Mouse (Mus musculus) monocyte, adult 5-6 weeks (primary cell): ENCODE measurements around the gene Atp2a1. TPM values are rescaled to one million over a fixed set of nuclear protein-coding genes. Genes with fewer than 3 reads are reported as not detected.

Experiments used
- total RNA-seq: library from RNA; stranded (forward); fragments of 200-1000, 200-491, 200-594 nt; gene quantifications from 3 replicates; pipeline ENCODE4 v1.2.3, GENCODE M21; 2017

Atp2a1 gene
- total RNA-seq, 1 experiment from 2014 or later: 0.10 TPM

Other genes starting within 250 kb of the Atp2a1 start
- 15.4 to 20.7 TPM (median 16.7 TPM) in 3 replicates for gene Sbk1, start 190.5 kb downstream of the Atp2a1 start, total RNA-seq
- 14.9 to 47.4 TPM (median 19.3 TPM) in 3 replicates for gene Lat, start 93.5 kb downstream of the Atp2a1 start, total RNA-seq
- 10.4 to 11.6 TPM (median 10.7 TPM) in 3 replicates for gene Spns1, start 85.7 kb downstream of the Atp2a1 start, total RNA-seq
- gene Nfatc2ip, start 66.4 kb downstream of the Atp2a1 start, total RNA-seq: 9.6 to 13.0 TPM (median 9.7 TPM) in 3 replicates
- 49.1 to 63.4 TPM (median 61.8 TPM) in 3 replicates for gene Cd19, start 48.2 kb downstream of the Atp2a1 start, total RNA-seq
- gene Rabep2, start 34.3 kb downstream of the Atp2a1 start, total RNA-seq: 37.8 to 61.5 TPM (median 58.5 TPM) in 3 replicates
- gene Sh2b1, start 12.3 kb upstream of the Atp2a1 start, total RNA-seq: 9.4 to 32.9 TPM (median 15.4 TPM) in 3 replicates
- gene Tufm, start 24.3 kb upstream of the Atp2a1 start, total RNA-seq: 18.0 to 32.9 TPM (median 25.4 TPM) in 3 replicates
- gene Atxn2l, start 40.3 kb upstream of the Atp2a1 start, total RNA-seq: 23.4 to 73.3 TPM (median 30.7 TPM) in 3 replicates
- gene Eif3c, start 103.3 kb upstream of the Atp2a1 start, total RNA-seq: 127 to 175 TPM (median 140 TPM) in 3 replicates
- gene Apobr, start 121.8 kb upstream of the Atp2a1 start, total RNA-seq: 124 to 141 TPM (median 133 TPM) in 3 replicates
- 74.9 to 128 TPM (median 92.8 TPM) in 3 replicates for gene Cln3, start 122.7 kb upstream of the Atp2a1 start, total RNA-seq
- gene Il27, start 131.8 kb upstream of the Atp2a1 start, total RNA-seq: 8.3 to 10.4 TPM (median 9.8 TPM) in 3 replicates
- gene Nupr1, start 167.8 kb upstream of the Atp2a1 start, total RNA-seq: 212 to 314 TPM (median 272 TPM) in 3 replicates
- gene Sgf29, start 186.2 kb upstream of the Atp2a1 start, total RNA-seq: 37.5 to 42.9 TPM (median 42.9 TPM) in 3 replicates
- 1.2 to 4.9 TPM in 2 of 3 replicates, not detected in the other for gene Sult1a1, start 213.3 kb upstream of the Atp2a1 start, total RNA-seq
- gene Bola2, start 232.3 kb upstream of the Atp2a1 start, total RNA-seq: 68.4 to 80.5 TPM (median 78.3 TPM) in 3 replicates
- 3.0 to 6.2 TPM (median 6.1 TPM) in 3 replicates for gene Slx1b, start 232.7 kb upstream of the Atp2a1 start, total RNA-seq
- gene Coro1a, start 244.7 kb upstream of the Atp2a1 start, total RNA-seq: 1,450 to 2,051 TPM (median 1,984 TPM) in 3 replicates